Mouse (Mus musculus) retina, postnatal 1 day (tissue): ENCODE measurements around the gene Csrnp1.

Source experiments
- DNase-seq: peaks from one replicate; pipeline ENCODE4 v3.0.0-alpha.2; 2012

Csrnp1 gene

DNA sequence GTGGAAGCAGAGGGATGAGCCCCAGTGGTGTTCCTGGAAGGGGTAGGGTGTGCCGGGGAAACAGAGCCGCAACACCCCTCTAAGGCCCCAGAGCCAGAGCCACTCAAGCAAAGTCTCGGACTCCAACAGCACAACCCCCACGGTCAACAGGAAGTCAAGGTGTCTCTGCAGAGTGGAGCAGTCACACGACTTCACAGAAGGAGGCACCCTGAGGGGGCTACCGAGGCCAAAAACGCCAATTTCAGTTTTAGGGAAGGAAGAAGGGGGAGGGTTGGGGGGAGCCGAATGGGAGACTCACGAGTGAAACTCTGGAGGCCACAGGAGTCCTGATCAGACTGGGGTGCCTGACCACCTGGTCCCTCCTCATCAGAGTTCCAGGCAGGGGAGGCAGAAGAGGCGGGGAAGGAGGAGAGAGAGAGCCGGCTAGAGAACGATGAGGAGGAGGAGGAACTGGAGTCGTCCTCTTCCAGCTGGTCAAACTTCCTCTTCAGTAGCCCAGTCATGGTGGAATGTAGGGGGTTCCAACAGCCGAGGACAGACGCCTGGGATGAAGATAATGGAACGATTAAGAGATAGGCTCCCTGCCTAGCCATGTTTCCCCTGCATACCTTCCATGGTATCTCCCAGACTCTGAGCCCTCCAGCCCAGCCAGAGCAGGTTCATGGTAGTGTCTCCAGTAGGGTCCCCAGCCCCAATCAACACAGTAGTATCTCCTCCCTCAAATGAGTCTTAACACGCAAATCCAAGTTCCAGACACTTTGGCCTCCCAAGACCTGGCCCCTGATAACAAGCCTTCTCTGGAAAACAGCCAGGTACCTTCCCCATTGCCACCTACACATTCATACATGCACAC, 7.5 kb downstream of the Csrnp1 start:
- DNase-seq: no peak

- DNase-seq: no peak
Measured at GRCm38 (mm10) chr9:119975286-119975685, 9.2 kb downstream of the Csrnp1 start.

GRCm38 (mm10) chr9:119974609-119975008, 9.8 kb downstream of the Csrnp1 start:
- no peak for DNase-seq

GRCm38 (mm10) chr9:119973869-119974520, 10.5 kb downstream of the Csrnp1 start:
- no peak for DNase-seq

- no peak for DNase-seq
Measured at GRCm38 (mm10) chr9:119973281-119973680, 11.2 kb downstream of the Csrnp1 start.

DNA sequence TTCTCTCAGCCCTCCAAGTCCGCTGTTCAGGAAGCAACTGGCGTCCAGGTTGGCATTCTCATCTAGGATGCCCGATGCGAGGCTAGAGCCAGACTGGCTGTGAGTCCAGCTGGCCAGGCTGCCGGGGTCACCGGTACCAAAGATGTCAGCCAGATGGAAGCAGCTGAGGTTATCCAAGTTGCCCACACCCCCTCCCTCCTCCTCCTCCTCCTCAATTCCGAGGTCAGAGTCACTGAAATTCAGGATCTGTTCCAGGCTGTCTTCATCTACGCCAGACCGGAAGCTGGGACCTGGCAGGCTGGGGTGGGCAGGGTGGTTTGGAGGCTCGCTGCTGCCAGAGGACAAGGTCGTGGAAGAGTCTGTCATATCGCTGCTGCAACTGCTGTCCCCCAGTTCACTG, 11.9 kb downstream of the Csrnp1 start:
- no peak for DNase-seq

GRCm38 (mm10) chr9:119972166-119972565, 12.3 kb downstream of the Csrnp1 start:
- no peak for DNase-seq

GRCm38 (mm10) chr9:119970763-119971656, 13.4 kb downstream of the Csrnp1 start:
- DNase-seq: no peak

DNA sequence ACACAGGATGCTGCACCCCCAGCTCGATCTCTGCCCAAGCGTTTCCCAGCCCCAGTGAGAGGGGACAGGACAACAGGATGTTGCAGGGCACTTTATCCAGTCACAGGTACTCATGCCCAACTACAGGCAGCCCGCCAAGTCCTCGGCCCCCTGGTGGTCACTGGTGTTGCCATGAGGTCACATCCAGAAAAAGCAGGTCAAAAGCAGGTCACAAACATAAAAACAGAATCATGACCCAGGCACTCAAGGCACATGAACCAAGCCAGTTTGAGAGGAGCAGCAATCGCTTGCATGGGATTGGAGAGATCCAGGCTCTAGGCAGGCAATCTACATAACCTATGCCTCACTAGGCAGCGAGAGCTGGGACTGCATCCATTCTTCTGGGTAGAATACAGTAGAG, 14.2 kb downstream of the Csrnp1 start:
- peak; percentile 53 for DNase-seq

GRCm38 (mm10) chr9:119969811-119970210, 14.6 kb downstream of the Csrnp1 start:
- DNase-seq: no peak

DNA sequence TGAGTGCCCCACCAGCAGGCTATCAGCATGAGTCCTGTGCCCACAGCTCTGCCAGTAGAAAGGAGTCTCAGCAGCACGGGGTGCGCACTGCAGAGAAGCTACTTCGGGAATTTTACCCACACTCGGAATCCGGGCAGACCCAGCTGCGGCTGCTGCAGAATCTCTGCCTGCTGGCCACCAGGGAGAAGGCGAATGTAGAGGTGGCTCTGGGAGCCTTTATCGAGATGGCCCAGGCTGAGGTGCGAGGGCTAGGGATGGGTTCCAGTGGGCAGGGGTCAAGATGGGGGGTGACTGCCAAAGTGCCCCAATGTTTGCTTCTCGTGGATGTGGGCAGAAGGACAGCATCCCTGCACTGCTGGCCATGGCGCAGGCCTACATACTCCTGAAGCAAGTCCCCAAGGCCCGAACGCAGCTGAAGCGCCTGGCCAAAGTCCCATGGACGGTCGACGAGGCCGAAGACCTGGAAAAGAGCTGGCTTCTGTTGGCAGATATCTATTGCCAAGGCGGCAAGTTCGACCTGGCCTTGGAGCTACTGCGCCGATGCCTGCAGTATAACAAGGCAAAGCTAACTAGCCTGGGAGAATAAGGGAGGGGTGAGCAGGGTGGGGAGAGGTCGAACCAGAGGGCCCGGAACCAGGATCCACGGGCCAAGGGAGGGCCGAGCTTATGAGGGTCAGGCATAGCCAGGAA, 18.1 kb downstream of the Csrnp1 start:
- DNase-seq: no peak

GRCm38 (mm10) chr9:119965186-119965585, 19.3 kb downstream of the Csrnp1 start:
- no peak for DNase-seq

DNA sequence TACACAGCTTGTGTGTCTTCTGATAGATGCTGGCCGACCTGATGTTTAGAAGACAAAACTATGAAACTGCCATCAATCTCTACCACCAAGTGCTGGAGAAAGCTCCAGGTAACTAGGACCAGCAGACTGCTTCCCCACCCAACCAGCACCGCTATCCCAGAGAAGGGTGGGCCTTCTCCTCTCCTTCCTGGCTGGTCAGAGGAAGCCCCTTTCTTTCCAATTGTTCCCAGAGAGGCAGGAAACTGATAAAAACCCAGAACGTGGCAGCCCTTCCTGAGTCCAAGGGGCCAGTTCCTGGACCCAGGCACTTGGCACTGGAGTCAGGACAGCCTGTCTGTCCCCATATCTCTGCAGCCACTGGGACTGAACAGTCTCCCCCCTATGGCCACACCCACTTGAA, 20.3 kb downstream of the Csrnp1 start:
- DNase-seq: no peak

DNA sequence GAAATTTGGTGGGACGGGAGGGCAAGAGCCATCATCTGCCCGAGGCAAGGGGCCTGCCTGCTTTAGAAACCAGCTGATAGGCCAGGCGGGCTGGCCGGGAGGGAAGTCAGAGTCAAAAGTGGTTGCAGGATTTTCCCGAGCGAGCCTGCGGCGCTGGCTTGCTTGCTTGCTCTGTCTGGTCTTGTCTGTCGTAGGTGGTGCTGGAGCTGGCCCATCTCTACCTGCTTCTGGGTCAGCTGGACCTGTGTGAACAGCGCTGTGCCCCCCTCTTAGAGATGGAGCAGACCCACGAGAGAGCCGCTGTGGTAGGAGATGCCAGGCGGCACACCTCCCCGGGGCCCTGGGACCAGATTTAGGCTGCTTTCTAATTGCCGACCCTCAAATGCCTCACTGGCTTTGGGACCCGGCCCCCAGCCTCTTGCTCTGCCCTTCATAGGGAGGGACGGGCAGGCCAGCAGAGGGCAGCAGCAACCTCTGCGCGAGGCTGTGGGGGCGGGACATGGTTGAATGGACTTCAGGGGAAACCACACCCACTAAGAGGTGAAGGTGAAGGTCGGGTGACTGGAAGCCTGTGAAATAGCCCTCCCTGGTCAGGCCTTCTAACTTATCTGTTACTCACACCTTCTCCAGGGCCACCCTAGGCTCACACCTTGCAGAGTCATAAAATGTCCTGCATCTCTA, 21.3 kb downstream of the Csrnp1 start:
- DNase-seq: peak; percentile 78

GRCm38 (mm10) chr9:119962216-119962615, 22.2 kb downstream of the Csrnp1 start:
- DNase-seq: no peak

DNA sequence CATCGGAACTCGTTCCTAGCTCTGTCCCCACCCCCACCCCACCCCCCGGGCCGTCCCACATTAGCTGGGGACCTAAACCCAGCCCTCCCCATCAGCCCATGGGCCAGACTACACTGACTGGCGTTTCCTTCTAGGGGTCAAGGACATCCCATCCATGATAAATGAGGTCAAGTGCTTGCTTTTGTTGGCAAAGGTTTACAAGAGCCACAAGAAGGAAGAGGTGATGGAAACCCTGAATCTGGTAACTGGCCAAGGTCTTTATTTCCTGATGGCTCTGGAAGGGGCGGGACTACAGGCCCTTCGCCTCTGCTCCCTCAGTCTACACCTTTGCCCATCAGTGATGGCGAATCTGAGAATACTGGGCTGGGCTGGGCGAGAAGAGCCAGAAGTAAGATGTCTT, 25.6 kb downstream of the Csrnp1 start:
- DNase-seq: no peak

DNA sequence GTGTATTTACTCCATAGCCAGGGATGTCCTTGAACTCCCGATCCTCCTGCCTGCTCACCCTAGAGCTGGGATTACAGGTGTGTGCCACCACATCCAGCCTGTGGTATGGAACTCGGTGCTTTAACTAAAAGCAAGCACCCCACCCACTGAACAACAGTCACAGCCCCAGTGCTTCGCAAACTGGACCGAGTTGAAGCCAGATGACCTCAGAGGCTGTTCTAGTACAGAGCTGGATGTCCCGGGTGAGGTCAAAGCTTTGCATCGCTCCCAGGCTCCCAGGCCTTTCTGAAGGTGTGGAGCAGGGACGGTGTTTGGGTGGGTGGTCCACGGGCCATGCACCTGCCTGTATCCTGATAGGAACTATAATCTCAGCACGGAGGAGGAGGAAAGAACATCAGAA, 33.1 kb downstream of the Csrnp1 start:
- DNase-seq: no peak

DNA sequence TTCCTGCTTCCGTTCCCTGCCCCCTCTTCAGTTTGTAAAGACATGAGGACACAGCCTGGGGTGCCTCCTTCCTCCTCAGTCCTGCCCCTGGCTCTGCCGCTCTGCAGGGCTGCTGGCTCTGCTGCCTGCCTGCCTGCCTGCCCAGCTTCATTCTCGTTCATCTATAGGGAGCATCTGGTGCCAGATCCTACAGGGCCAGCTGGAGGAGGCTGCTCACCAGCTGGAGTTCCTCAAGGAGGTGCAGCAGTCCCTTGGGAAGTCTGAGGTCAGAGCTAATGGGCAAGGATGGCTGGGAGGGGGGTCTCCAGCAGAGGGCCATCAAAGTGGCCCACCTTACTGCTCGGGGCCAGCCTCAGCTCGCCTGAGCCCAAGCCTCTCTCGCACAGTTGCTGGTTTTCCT, 34.0 kb downstream of the Csrnp1 start:
- DNase-seq: no peak

GRCm38 (mm10) chr9:119948804-119949203, 35.7 kb downstream of the Csrnp1 start:
- no peak for DNase-seq

- DNase-seq: peak; percentile 50
Measured at GRCm38 (mm10) chr9:119945173-119945900, 39.1 kb downstream of the Csrnp1 start.

DNA sequence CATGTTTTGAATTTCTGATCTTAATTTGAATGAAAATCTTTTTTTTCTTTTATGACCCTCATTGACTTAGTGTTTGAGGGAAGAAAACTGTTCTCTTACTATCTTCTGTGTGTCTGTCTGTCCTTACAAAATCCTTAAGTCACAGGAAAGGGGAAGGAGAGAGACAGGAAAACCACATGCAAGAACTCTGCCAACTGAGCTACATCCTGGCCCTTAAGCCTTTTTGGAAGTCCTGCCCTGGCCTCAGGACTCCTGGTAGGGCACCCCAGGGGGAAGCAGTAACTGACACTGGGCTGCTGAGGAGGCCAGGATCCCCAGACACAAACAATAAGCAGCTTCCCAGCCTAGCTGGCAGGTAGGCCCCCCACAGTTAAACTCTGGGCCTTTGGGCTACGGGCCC, 41.1 kb downstream of the Csrnp1 start:
- DNase-seq: no peak
